Mouse (Mus musculus) CH12.LX (cell line): ENCODE data around the gene Ssbp2.

Experiments
- CTCF ChIP-seq, 2 experiments: IDR thresholded peaks in 1 of 2; conservative IDR thresholded peaks in 1 of 2; 2 replicates each; pipeline ENCODE4 v1.5.1; 2011 to 2012; ENCODE audit warnings: low read depth in 2 of 2, low read length in 2 of 2, improper control_type of control experiment in 1 of 2, inconsistent platforms in 1 of 2, mild to moderate bottlenecking in 1 of 2, moderate library complexity in 1 of 2
- E2F4 ChIP-seq: IDR thresholded peaks from 2 replicates; pipeline ENCODE4 v1.6.1; 2011; ENCODE audit warnings: low read depth, low read length, improper control_type of control experiment; ENCODE audit not compliant: insufficient replicate concordance
- ELF1 ChIP-seq: IDR thresholded peaks from 2 replicates; pipeline ENCODE4 v1.6.1; 2014; ENCODE audit warnings: low read depth, mild to moderate bottlenecking, inconsistent platforms, low read length, improper control_type of control experiment
- GABPA ChIP-seq: IDR thresholded peaks from 2 replicates; pipeline ENCODE4 v1.6.1; 2012; ENCODE audit warnings: low read depth, low read length, improper control_type of control experiment, inconsistent platforms; ENCODE audit not compliant: insufficient replicate concordance
- JUND ChIP-seq: conservative IDR thresholded peaks from 2 replicates; pipeline ENCODE4 v1.6.1; 2011; ENCODE audit warnings: low read depth, low read length, improper control_type of control experiment
- MAFK ChIP-seq: IDR thresholded peaks from 2 replicates; pipeline ENCODE4 v1.6.1; 2011; ENCODE audit warnings: low read length, improper control_type of control experiment; ENCODE audit not compliant: insufficient replicate concordance
- MEF2A ChIP-seq: IDR thresholded peaks from 2 replicates; pipeline ENCODE4 v1.6.1; 2014; ENCODE audit warnings: low read depth, mild to moderate bottlenecking, inconsistent platforms, low read length, improper control_type of control experiment, borderline replicate concordance
- MYC ChIP-seq: IDR thresholded peaks from 2 replicates; pipeline ENCODE4 v1.6.1; 2011; ENCODE audit warnings: low read depth, mild to moderate bottlenecking, improper control_type of control experiment, low read length
- NELFE ChIP-seq: IDR thresholded peaks from 2 replicates; pipeline ENCODE4 v1.6.1; 2011; ENCODE audit warnings: low read depth, low read length, improper control_type of control experiment
- POLR2A ChIP-seq: IDR thresholded peaks from 2 replicates; pipeline ENCODE4 v1.6.1; 2011; ENCODE audit warnings: low read depth, mild to moderate bottlenecking, improper control_type of control experiment, low read length
- RAD21 ChIP-seq: IDR thresholded peaks from 2 replicates; pipeline ENCODE4 v1.6.1; 2011; ENCODE audit warnings: low read depth, mild to moderate bottlenecking, low read length, improper control_type of control experiment, moderate library complexity
- TCF12 ChIP-seq: IDR thresholded peaks from 2 replicates; pipeline ENCODE4 v1.6.1; 2014; ENCODE audit warnings: low read depth, mild to moderate bottlenecking, inconsistent platforms, low read length, improper control_type of control experiment
- ZC3H11A ChIP-seq: IDR thresholded peaks from 2 replicates; pipeline ENCODE4 v1.6.1; 2012; ENCODE audit warnings: low read depth, mild to moderate bottlenecking, inconsistent platforms, low read length, improper control_type of control experiment

DNA sequence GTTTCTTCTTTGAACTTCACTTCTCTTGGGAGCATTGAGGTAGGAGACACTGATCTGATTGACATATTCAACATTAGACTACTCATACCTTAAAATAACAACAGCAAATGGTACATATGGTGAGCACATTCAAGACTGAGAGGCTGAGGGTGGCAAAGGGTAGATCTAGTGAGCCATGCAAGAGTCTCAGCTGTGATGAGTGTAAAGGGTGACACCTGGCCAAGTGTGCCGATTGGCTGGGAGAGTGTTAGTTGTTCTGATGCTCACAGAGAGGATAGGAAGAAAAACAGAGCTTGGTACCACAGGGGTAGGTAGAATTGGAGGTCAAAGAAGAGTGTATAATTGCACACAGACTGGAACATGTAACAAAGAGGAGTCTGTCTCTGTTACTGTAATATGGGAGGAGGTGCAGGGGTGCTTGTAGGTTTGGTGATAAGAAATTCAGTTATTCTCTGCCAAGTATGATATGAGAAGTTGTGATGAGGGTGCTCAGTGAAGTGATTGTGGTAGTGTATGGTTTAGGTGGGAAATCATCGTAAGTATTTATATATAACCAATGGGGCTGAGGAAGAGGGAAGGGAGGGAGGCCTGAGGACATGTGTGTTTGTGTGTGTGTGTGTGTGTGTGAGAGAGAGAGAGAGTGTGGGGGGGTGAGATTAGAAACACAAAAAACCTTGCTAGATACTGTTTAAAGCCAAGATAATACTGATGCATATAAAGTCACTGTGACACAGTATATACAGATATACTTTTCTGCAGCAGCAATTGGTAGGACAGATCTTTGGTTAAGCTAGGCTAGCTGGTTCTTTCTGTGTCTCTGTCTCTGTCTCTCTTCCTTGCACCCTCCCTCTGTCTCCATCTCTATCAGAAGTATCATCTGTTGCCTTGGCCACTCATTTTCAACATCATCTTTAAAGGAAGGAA is 80.3 kb downstream of the Ssbp2 start:
- TF ChIP-seq JUND (no peak), RAD21 (no peak), POLR2A (no peak), MYC (no peak), CTCF (conservative IDR thresholded peaks at IDR 0.05 in 1 of 2, IDR thresholded peaks at IDR 0.05 in 1 of 2; ENCODE audit: low read depth in 2 of 2, low read length in 2 of 2) (no peak), ZC3H11A (no peak), NELFE (no peak), MAFK (no peak), TCF12 (no peak), MEF2A (no peak), E2F4 (no peak), ELF1 (no peak), GABPA (no peak)
